Mouse (Mus musculus) midbrain, embryonic 14.5 days (tissue): Measurements from ENCODE around the gene Mpv17l. TPM values are rescaled to one million over a fixed set of nuclear protein-coding genes. Genes with fewer than 3 reads are reported as not detected.

Experiments used
- ATAC-seq: fragments of 200-750 bp; cut with Nextera tagmentation; 2 replicates; pipeline ENCODE4 v1.8.0; 2017; ENCODE audit warnings: moderate number of reproducible peaks, moderate library complexity; ENCODE audit not compliant: low FRiP score, low TSS enrichment
- DNase-seq: peaks from one replicate; pipeline ENCODE4 v3.0.0-alpha.2; 2015
- H3K27ac ChIP-seq: fragments of 300-500 bp; sonication (generic); replicated peaks from 2 replicates; pipeline ENCODE4 v1.5.1; 2014; ENCODE audit warnings: mild to moderate bottlenecking, low read depth, low read length, moderate library complexity
- H3K27me3 ChIP-seq: fragments of 300-500 bp; sonication (generic); 2 replicates; pipeline ENCODE4 v1.6.1; 2014; ENCODE audit warnings: low read length, control low read depth, mixed read lengths; ENCODE audit not compliant: control insufficient read depth, insufficient read depth
- H3K36me3 ChIP-seq: fragments of 300-500 bp; sonication (generic); 2 replicates; pipeline ENCODE4 v1.6.1; 2014; ENCODE audit warnings: low read length, control low read depth; ENCODE audit not compliant: control insufficient read depth, insufficient read depth
- H3K4me1 ChIP-seq: fragments of 300-500 bp; sonication (generic); 2 replicates; pipeline ENCODE4 v1.6.1; 2014; ENCODE audit warnings: mild to moderate bottlenecking, antibody characterized with exemption, low read length, control low read depth; ENCODE audit not compliant: control insufficient read depth, insufficient read depth
- H3K4me2 ChIP-seq: fragments of 300-500 bp; sonication (generic); 2 replicates; pipeline ENCODE4 v1.6.1; 2014; ENCODE audit warnings: mild to moderate bottlenecking, low read length, moderate library complexity
- H3K4me3 ChIP-seq: fragments of 300-500 bp; sonication (generic); replicated peaks from 2 replicates; pipeline ENCODE4 v1.5.1; 2014; ENCODE audit warnings: low read depth, low read length
- H3K9ac ChIP-seq: fragments of 300-500 bp; sonication (generic); replicated peaks from 2 replicates; pipeline ENCODE4 v1.6.1; 2014; ENCODE audit warnings: mild to moderate bottlenecking, low read length, moderate library complexity
- H3K9me3 ChIP-seq: fragments of 300-500 bp; sonication (generic); 2 replicates; pipeline ENCODE4 v1.6.1; 2016; ENCODE audit warnings: low read length, control low read depth, mixed read lengths; ENCODE audit not compliant: control insufficient read depth
- WGBS: fragments of 180-500 bp; shearing (Covaris S2); extraction: QIAGEN DNeasy Blood & Tissue Kit; methylation state at CpG from one replicate; pipeline ENCODE4 v1.1.7; 2014; 5-methylcytosine and 5-hydroxymethylcytosine counted together
- polyA plus RNA-seq: library from polyadenylated mRNA; unstranded; fragments of >200 nt; fragmentation: Nextera tagmentation; extraction: Ambion mirVana; gene quantifications from 2 replicates; pipeline ENCODE4 v1.2.1, GENCODE M21; 2014

Gene Mpv17l
- polyA plus RNA-seq, 1 experiment from 2014 or later: 22.0 TPM

DNA sequence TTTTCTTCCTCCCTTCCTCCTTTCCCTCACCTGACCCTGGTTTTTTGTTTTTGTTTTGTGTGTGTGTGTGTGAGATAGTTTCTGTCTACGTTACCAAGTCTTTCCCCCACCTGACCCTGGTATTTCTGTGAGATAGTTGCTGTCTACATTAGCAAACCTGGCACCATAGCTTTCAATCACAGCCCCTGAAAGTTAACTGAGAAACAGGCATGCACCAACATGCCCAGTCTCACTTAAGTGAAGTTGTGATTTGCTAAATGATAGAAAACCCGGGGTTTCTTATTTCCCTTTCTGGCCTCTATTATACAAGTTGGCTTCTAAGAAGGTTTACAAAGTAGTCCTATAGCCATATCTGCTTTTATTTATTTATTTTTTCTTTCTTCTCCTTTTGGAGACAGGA is 12.5 kb upstream of the Mpv17l start:
- ATAC-seq: no peak
- Histone ChIP-seq H3K36me3 (no peaks in the 10 kb centered on the region), H3K27me3 (no peaks in the 10 kb centered on the region), H3K4me3 (no peak overlapping the region), H3K27ac (no peak overlapping the region), H3K9ac (no peak overlapping the region), H3K9me3 (no peaks in the 10 kb centered on the region), H3K4me1 (no peaks in the 10 kb centered on the region), H3K4me2 (no peak overlapping the region)
- no peak for DNase-seq
- WGBS: 85% methylated on average over 2 of the region's 2 CpGs

DNA sequence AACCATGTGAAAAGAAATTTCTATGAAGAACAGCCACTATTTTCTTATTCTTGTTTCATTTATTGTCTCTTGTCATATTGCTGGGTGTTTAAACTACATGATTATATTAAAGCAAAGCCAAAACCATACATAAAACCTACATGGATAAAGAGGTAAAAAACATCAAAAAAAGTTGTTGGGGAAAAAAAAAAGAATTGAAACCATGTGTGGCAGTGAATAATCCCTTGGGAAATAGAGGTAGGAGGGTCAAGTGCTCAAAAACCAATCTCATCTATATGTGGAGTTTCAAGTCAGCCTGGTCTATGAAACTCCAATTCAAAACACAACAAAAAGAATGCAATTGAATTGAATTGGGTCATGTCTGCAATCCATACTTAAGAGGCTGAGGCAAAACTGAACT is 10.1 kb upstream of the Mpv17l start:
- DNase-seq (no peak), ATAC-seq (no peak)
- Histone ChIP-seq H3K36me3 (no peaks in the 10 kb centered on the region), H3K9ac (no peak overlapping the region), H3K27me3 (no peaks in the 10 kb centered on the region), H3K4me1 (no peaks in the 10 kb centered on the region), H3K27ac (no peak overlapping the region), H3K4me3 (no peak overlapping the region), H3K4me2 (no peak overlapping the region), H3K9me3 (no peaks in the 10 kb centered on the region)

- no peak overlapping the region for H3K4me3 ChIP-seq
- no peaks in the 10 kb centered on the region for H3K36me3 ChIP-seq
- H3K4me2 ChIP-seq: no peak overlapping the region
- no peak for DNase-seq
- H3K4me1 ChIP-seq: no peaks in the 10 kb centered on the region
- H3K9me3 ChIP-seq: no peaks in the 10 kb centered on the region
- no peak overlapping the region for H3K27ac ChIP-seq
- H3K27me3 ChIP-seq: no peaks in the 10 kb centered on the region
- 90% methylated on average over 2 of the region's 2 CpGs for WGBS
- ATAC-seq: no peak
- H3K9ac ChIP-seq: no peak overlapping the region
These were observed 8.9 kb upstream of the Mpv17l start for GRCm38 (mm10) chr16:13894097-13894496.

GRCm38 (mm10) chr16:13895740-13896139 is 7.2 kb upstream of the Mpv17l start:
- Histone ChIP-seq H3K4me1 (no peaks in the 10 kb centered on the region), H3K36me3 (no peaks in the 10 kb centered on the region), H3K4me3 (no peak overlapping the region), H3K4me2 (no peak overlapping the region), H3K27me3 (no peaks in the 10 kb centered on the region), H3K9me3 (no peaks in the 10 kb centered on the region), H3K27ac (no peak overlapping the region), H3K9ac (no peak overlapping the region)
- ATAC-seq (no peak), DNase-seq (no peak)
- 94% methylated on average over 3 of the region's 3 CpGs for WGBS

DNA sequence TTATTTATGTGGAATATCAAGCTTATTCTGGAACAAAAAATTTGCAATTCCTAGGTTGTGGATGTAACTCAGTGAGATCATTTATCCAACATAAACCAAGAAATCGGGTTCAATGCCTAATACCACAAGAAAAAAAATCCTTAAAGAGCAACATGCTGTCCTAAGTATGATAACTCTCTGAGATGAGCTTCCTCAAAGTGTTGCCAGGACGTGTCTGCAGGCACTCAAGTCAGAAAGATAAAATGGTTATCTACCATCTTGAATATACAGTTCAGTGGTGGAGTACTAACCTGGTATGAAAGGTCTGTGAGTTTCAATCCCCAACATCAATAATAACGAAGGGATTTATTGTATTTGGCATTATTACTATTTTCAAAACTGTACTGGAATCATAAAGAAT is 6.6 kb upstream of the Mpv17l start:
- no peaks in the 10 kb centered on the region for H3K9me3 ChIP-seq
- no peak overlapping the region for H3K27ac ChIP-seq
- no peaks in the 10 kb centered on the region for H3K36me3 ChIP-seq
- no peak for DNase-seq
- no peak overlapping the region for H3K4me3 ChIP-seq
- WGBS: 89% methylated on average over 3 of the region's 3 CpGs
- no peak for ATAC-seq
- no peak overlapping the region for H3K4me2 ChIP-seq
- H3K27me3 ChIP-seq: no peaks in the 10 kb centered on the region
- no peak overlapping the region for H3K9ac ChIP-seq
- H3K4me1 ChIP-seq: peaks cover 1% of the 10 kb centered on the region; the same call in 1 of the 2 replicates

DNA sequence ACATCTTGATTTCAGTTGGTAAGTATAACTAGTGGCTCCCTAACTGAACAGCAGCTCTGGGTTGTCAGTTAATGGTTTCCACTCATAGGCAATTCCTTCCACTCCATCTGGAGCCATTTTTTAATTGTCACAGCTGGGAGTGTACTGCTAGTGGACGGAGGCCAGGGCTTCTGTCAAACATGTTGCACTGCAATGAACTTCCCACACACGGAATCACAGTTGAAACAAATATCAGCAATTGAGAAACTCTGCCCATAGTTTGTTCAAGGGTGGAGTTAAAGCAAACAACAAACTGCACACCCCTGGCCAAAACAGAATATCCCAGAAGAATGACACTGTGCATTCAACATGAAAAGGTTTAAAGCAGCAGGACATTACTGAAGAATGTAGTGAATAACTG is 4.0 kb upstream of the Mpv17l start:
- Histone ChIP-seq H3K4me3 (no peak overlapping the region), H3K27me3 (no peaks in the 10 kb centered on the region), H3K4me2 (no peak overlapping the region), H3K27ac (no peak overlapping the region), H3K9ac (no peak overlapping the region), H3K9me3 (no peaks in the 10 kb centered on the region), H3K36me3 (no peaks in the 10 kb centered on the region), H3K4me1 (peaks cover 11% of the 10 kb centered on the region)
- no peak for ATAC-seq
- no peak for DNase-seq
- 87% methylated on average over 2 of the region's 2 CpGs for WGBS

DNA sequence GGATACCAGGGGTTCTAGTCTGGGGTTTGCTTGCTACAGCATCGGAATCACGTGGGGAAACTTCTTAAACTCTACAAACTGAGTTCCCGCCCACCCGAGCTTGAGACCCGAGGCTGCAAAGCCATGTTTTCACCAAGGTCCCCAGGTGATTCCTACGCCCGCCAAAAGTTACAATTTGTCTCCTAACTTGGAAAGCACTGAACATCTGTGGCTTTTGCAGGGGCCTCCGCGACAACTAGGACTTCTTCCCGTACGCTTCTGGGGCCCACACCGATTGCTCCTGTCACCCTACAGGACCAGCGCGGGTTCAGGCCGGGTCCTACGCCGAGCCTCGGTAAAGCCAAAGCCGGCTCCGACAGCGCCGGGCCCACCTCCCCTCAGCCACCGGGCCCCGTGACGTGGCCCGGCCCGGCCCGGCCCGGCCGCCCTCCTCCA is 547 bp upstream of the Mpv17l start:
- H3K36me3 ChIP-seq: no peaks in the 10 kb centered on the region
- peaks cover 11% of the 10 kb centered on the region for H3K4me1 ChIP-seq
- peak overlapping the region; percentile 64 for H3K4me2 ChIP-seq
- ATAC-seq (no peak; the same call in 1 of the 2 replicates), DNase-seq (no peak)
- no peaks in the 10 kb centered on the region for H3K9me3 ChIP-seq
- no peaks in the 10 kb centered on the region for H3K27me3 ChIP-seq
- peak overlapping the region; percentile 86 for H3K27ac ChIP-seq
- 1% methylated on average over 30 of the region's 30 CpGs for WGBS
- peak overlapping the region; percentile 88 for H3K9ac ChIP-seq
- peak overlapping the region; percentile 90 for H3K4me3 ChIP-seq

DNA sequence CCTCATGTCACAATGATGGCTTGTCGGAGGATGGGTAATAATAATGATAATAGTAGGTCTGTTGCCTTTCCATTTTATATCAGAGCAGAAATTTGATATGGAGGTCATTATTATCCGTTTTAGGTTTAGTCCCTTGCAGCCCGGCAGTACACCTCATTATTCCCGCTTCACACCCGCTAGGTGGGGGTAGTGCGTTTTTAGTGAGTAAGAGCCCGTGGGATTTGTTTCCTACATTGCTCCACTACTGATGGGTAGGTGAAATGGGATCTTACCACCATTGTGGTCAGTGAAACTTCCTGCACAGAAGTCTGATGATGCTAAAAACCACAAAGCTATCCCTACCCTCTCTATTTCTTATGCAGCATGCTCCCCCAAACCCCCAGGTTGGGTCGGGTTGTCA is 527 bp downstream of the Mpv17l start:
- Histone ChIP-seq H3K27me3 (no peaks in the 10 kb centered on the region), H3K4me1 (peaks cover 11% of the 10 kb centered on the region), H3K36me3 (no peaks in the 10 kb centered on the region), H3K9me3 (no peaks in the 10 kb centered on the region), H3K4me2 (peak overlapping the region; percentile 64), H3K9ac (peak overlapping the region; percentile 88), H3K4me3 (peak overlapping the region; percentile 90), H3K27ac (peak overlapping the region; percentile 86)
- peak; percentile 93 for DNase-seq
- ATAC-seq: peak; percentile 84
- 8% methylated on average over 8 of the region's 8 CpGs for WGBS

DNA sequence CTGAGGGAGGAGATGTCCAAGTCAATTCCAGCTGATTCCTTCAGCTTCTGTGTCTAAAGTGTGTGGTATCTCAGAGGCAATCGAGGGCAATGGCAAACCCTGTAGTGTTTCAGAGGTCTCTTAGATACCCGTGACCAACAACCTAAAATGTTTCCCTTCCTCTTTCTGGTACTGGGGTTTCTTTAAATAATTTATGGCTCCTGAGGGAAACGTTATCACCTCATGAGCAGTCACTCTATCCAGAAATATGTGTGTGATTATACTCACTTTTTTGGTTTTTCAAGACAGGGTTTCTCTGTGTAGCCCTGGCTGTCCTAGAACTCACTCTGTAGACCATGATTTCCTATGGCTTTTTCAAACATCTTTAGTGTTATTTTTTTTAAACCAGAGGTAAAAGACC is 4.3 kb downstream of the Mpv17l start:
- no peaks in the 10 kb centered on the region; the same call in 1 of the 2 replicates for H3K4me1 ChIP-seq
- 82% methylated on average over 3 of the region's 3 CpGs for WGBS
- no peaks in the 10 kb centered on the region for H3K27me3 ChIP-seq
- ATAC-seq (no peak), DNase-seq (no peak)
- no peak overlapping the region for H3K4me2 ChIP-seq
- no peak overlapping the region for H3K9ac ChIP-seq
- H3K27ac ChIP-seq: no peak overlapping the region
- no peaks in the 10 kb centered on the region for H3K36me3 ChIP-seq
- no peak overlapping the region for H3K4me3 ChIP-seq
- H3K9me3 ChIP-seq: no peaks in the 10 kb centered on the region
